Mouse (Mus musculus) left cerebral cortex, adult 11 months (tissue): ENCODE measurements at regions not wholly inside any gene's neighbourhood (a gene's known extent, or its start where the extent isn't known, plus 50 kb on each side); places are given as distances from the start of the nearest gene placed in this dataset.
"Not testable (repeated sequence)": the region's sequence is repeated elsewhere in the genome, so short reads cannot be mapped to it uniquely, and the experiment has no call there.

ENCODE experiments used
- DNase-seq: peaks from one replicate; pipeline ENCODE4 v3.0.0; 2022; ENCODE audit warnings: low spot score

DNA sequence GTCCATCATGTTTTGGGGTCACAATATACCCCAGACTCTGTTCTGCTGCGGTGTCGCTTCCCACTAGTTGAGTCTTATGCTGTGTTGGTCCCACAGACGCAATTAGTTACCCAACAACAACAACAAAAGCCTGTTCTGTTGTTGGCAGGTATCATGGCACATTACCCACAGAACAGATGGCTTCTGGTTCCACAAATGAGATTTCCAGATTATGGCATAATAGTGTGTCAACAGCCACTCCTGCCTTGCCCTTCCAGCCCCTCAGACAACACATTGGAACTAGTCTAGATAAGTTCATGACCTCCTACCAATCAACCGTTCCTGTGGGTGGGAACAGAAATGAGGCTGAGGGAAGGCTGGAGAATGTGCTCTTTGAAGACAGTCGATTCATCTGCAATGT lies 351.5 kb downstream of the Fut8 start:
- no peak for DNase-seq

DNA sequence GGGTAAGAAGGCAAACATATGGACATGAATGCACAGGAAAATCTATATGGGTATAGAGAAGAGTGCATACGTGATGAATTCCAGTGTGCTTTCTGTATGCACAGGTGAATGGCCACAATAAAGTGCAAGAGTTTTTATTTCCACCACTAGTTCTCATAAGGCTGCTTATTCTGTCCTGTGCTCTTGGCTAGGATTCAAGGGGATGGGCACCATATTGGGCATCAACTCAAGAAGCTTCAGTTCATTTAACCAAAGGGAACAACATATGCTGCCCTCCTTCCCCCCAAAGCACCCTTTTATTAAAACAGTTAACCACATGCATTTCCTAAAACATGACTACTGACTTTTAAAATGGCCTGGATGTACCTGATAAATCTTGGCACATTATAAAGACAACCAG lies 356.2 kb downstream of the Fut8 start:
- no peak for DNase-seq

GRCm38 (mm10) chr12:77594657-77595056 lies 356.7 kb downstream of the Fut8 start:
- no peak for DNase-seq

- no peak for DNase-seq
Measured at GRCm38 (mm10) chr12:77595821-77596220, 357.9 kb downstream of the Fut8 start.

GRCm38 (mm10) chr12:77596676-77597075 lies 358.8 kb downstream of the Fut8 start:
- no peak for DNase-seq

- DNase-seq: no peak
Measured at GRCm38 (mm10) chr12:77597627-77598333, 359.9 kb downstream of the Fut8 start.

- DNase-seq: no peak
Measured at GRCm38 (mm10) chr12:77598334-77598715, 360.4 kb downstream of the Fut8 start.

- DNase-seq: no peak
Measured at GRCm38 (mm10) chr12:77599391-77599790, 361.5 kb downstream of the Fut8 start.

- DNase-seq: peak; percentile 23
Measured at GRCm38 (mm10) chr12:77603832-77604501, 366.0 kb downstream of the Fut8 start.

DNA sequence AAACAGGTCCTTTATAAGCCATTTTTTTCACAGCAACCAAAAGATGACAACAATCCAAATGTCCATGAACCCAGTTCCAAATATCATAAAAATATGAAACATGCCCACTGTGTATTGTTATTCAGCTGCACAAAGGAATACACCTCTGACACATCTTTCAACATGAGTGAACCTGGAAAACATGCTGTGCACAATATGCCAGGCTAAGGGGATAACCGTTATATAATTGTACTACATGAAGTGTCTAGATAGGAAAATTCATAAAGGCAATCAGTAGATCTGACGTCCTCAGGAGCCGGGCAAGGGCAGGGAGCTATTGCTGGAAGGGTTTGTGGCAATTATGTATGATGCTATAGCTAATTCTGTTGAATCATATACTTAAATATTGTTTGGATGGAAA lies 379.6 kb downstream of the Fut8 start:
- DNase-seq: no peak

DNA sequence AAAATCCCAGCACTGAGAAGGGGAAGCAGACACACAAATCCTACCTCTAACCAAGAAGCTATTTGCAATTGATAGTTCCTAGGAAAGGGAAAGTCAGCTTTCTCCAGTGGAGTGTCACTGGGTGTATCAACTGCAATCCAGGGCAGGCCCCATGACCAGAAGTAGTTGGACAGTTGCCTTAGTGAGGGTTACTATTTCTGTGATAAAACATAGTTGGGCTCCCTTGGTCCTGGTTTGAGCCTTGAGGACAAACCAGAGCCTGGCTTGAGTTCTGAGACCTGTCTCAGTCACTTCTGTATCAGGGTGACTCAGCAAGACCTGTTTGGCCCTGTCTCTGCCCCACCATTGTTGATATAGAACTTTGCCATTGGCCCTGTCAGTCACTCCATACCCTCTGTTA lies 384.3 kb downstream of the Fut8 start:
- no peak for DNase-seq

DNA sequence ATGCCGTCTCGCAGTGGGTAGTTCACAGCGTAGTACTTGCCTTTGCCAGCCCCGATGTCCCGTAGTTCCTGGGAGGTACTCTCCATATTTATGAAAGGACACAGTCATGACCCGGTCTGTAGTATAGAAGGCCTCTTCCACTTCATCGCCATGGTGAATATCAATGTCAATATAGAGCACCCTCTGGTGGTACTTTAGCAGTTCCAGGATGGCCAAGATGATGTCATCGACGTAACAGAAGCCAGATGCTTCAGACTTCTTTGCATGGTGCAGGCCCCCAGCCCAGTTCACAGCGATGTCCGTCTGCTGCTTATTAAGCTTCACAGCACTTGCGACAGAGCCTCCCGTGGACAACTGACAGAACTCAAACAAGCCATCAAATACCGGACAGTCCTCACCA lies 386.4 kb downstream of the Fut8 start:
- DNase-seq: not testable (repeated sequence)

- DNase-seq: no peak
Measured at GRCm38 (mm10) chr12:77628358-77628850, 390.5 kb downstream of the Fut8 start.

- no peak for DNase-seq
Measured at GRCm38 (mm10) chr12:77633981-77634650, 396.2 kb downstream of the Fut8 start.

DNA sequence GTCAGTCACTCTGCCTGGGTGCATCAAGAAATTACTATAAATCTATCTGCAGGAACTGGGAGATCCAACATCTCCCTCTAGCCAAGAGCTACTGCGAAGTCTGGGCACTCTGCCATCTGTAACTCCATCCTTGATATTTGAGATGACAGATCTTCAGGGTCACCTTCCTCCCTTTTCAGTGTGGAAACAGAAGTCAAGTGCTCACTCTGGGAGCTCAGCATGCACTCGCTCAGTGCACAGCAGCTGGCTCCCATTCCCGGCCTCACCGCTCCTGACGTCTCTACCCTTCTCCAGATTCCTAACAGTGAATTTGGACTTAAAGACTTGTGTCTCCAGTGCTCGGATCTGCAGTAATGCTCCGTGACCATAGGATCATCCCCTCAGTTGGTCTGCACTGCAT lies 400.3 kb downstream of the Fut8 start:
- DNase-seq: peak; percentile 2

DNA sequence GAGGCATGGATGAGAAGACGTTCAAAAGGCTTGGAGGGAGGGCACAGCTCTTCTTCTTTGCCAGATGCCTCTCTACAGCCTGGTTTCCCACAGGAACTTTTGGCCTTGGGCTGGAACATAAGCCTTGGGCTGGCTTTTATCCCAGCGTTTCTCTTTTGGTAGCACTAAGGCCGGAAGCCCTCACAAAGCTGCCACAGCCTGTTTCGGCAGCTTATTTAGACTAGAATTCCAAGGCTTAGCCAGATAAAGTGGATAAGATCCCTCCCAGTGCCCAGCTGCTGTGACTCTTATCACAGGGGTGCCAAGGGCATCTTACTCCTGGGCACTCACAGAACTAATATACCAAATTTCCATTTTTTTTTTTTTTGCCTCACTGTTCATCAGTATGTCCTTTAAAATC lies 404.4 kb downstream of the Fut8 start:
- DNase-seq: no peak

DNA sequence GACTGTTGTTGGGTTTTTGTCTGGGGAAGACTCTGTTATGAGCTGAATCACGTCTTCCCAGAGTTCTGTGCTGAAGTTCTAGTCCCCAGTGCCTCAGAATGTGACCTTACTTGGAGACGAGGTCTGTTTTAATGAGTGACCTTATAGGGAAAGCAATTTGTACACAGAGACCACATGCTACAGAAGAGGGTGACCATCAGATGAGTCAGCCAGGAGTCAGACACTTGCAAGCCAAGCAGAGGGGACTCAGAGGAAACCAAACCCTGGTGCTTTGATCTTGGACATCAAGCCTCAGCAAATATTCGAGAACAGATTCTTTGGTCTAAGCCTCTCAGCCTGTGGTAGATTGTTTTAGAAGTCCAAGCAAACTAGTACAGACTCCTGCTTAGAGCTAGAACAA lies 409.9 kb downstream of the Fut8 start:
- DNase-seq: no peak

- no peak for DNase-seq
Measured at GRCm38 (mm10) chr12:77654282-77654681, 416.4 kb downstream of the Fut8 start.

DNA sequence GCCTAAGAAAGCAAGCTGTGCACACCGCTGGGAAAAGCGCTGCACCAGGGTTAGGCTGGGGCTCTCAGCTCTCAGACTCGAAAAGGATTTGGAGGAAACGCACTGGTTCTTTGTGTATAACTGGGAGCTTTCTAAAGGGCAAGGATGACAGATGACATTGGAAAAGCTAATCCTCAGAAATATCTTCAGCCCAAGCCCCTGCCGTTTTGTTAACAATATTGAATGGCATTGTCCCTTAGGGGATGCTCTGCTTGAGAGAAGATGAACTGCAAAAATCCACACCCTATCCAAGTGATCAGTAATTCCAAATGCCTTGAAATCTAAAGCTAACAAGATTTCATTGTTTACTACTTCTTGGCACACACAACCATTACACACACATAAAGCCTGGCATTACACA lies 419.1 kb downstream of the Fut8 start:
- DNase-seq: no peak

DNA sequence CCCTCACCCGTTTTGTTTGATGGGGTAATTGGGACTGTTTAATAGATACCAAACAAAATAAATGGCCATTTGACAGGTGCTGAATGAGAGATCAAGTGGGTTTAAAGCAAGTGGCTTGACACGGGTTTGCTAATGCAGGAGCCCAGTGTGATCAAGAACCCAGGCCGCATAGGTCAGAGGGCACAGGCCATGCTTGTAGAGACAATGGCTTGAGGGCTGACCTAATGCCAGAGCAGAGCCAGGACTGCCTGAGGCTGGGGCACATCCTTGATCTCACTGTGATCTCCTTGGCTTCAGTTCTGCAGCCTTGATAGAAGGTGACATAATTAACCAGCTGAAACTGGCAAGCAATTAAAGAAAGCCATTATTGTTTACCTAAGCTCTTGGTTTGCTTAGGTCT lies 420.0 kb downstream of the Fut8 start:
- DNase-seq: no peak

DNA sequence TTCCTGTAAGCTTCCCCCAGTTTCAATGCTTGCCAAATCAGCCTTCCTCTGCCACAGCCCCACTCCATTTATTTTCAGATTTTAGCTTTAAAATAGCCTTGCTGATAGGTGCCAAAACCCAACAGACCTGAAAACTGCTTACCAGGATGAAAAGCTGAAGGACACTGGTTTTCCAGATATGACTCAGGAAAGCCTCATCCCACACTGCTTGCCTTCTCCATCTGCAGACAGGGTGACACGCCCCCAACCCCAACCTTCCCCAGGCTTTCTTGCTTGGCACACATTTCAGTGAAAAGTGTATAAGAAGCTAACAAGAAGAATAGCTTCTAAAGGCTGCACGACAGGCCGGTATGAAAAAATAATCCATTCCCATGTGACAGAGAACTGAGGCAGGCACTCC lies 425.3 kb downstream of the Fut8 start:
- no peak for DNase-seq

DNA sequence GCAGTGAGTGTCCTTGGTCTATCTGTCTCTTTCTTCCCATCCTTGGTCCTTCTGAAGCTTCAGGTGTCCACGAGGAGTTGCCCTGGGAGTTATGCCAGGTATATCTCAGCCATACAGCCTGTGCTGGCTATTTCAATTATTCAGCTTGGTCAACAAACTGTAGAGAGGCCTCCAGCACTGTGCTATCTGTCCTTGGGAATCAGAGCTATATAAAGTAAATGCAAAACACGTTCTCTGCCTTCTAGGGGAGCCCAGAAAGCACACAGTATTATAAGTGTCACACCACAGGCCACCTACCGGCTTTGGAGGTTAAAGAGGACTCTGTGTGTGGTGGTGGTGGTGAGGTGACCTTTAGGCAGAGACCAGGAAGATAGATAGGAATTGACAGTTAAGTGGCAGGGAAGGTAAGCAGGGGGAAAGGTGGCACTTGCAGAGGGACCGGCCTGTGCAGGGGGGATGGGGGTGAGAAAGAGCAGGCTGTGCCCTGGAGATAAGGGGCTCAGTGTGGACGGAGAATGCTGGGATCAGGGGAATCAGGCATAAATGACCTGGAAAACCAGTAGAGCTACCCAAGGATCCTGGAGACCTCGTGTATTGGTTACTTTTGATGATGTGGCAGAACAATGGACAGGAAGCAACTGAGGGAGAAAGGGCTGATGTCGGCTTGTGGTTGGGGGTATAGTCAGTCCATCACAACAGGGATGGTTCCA lies 425.9 kb downstream of the Fut8 start:
- DNase-seq: no peak

- no peak for DNase-seq
Measured at GRCm38 (mm10) chr12:77666411-77666810, 428.5 kb downstream of the Fut8 start.
